ENCODE assay signal across 8 mouse cellular contexts in genomic region chr2:85047081-85047480, GRCm38 (mm10). TPM values are rescaled to one million over a fixed set of nuclear protein-coding genes. Genes with fewer than 3 reads are reported as not detected.
A peak's percentile ranks its signal among the peaks of the same experiment; 100 is the strongest.
DNase-seq lines count a peak whose midpoint lies in the region; TF ChIP-seq lines count a peak whose summit lies in the region.

No protein-coding gene starts in this region.

- no peak overlapping the region for H3K4me3 ChIP-seq in C2C12 (ENCODE audit: insufficient read depth, poor library complexity, severe bottlenecking)
- peak overlapping the region; percentile 84 for H3K4me3 ChIP-seq in hindbrain, embryonic 10.5 days
- peak overlapping the region; percentile 34 for H3K4me3 ChIP-seq in lung, adult 2 months (replicated peaks; ENCODE audit: extremely low read depth, low read depth, low read length)

- TF ChIP-seq POLR2A in lung, adult 2 months (IDR thresholded peaks at IDR 0.05; ENCODE audit: borderline replicate concordance, extremely low read depth, low read depth, low read length): no peak

- peaks cover 19% of the 10 kb centered on the region for H3K79me3 ChIP-seq in C2C12 (ENCODE audit: low read depth)

- peak overlapping the region; percentile 93 for H3K27ac ChIP-seq in hindbrain, embryonic 10.5 days

- TF ChIP-seq CTCF in C2C12 (IDR thresholded peaks at IDR 0.05; ENCODE audit: control insufficient read depth, insufficient read depth, insufficient read length): no peak
- TF ChIP-seq CTCF in lung, adult 2 months (IDR thresholded peaks at IDR 0.05; ENCODE audit: insufficient read depth, low read length): no peak

- H3K79me2 ChIP-seq in C2C12 (ENCODE audit: control insufficient read depth, insufficient read depth): peaks cover 25% of the 10 kb centered on the region

- H3K4me1 ChIP-seq in hindbrain, embryonic 10.5 days (replicated peaks): peaks cover 50% of the 10 kb centered on the region
- H3K4me1 ChIP-seq in lung, adult 2 months (ENCODE audit: control insufficient read depth, insufficient read depth, low read length): peaks cover 11% of the 10 kb centered on the region

- 66% methylated on average over 10 of the region's 10 CpGs for WGBS in hindbrain, embryonic 10.5 days
- 42% methylated on average over 10 of the region's 10 CpGs for WGBS in lung, adult 2 months

- no peaks in the 10 kb centered on the region for H3K9me3 ChIP-seq in hindbrain, embryonic 10.5 days

- H3ac ChIP-seq in C2C12 (ENCODE audit: control insufficient read depth, insufficient read length, low read depth): peak overlapping the region; percentile 16

- peaks cover 57% of the 10 kb centered on the region for H3K36me3 ChIP-seq in C2C12 (ENCODE audit: control insufficient read depth, insufficient read depth)
- H3K36me3 ChIP-seq in hindbrain, embryonic 10.5 days: peaks cover 66% of the 10 kb centered on the region

- no peaks in the 10 kb centered on the region for H3K27me3 ChIP-seq in C2C12 (ENCODE audit: control insufficient read depth, insufficient read depth, insufficient read length)
- no peaks in the 10 kb centered on the region for H3K27me3 ChIP-seq in hindbrain, embryonic 10.5 days (ENCODE audit: insufficient read depth, poor library complexity, severe bottlenecking)

- DNase-seq in adrenal gland, postnatal 14 days: peak; percentile 44
- no peak for DNase-seq in adrenal gland, postnatal 25 days
- no peak for DNase-seq in hindbrain, embryonic 10.5 days (ENCODE audit: low spot score)
- DNase-seq in lung, adult 2 months: no peak
- no peak for DNase-seq in urinary bladder, postnatal 4 days (ENCODE audit: low spot score in 2 of 2)
- no peak for DNase-seq in embryo, embryonic 11 days
- DNase-seq in ovary, postnatal 10 days (ENCODE audit: low spot score): no peak

TF ChIP-seq in C2C12, 6 proteins besides CTCF, POLR2A, EP300 and RAD21:
- no peak for TF ChIP-seq USF1 (IDR thresholded peaks at IDR 0.05; ENCODE audit: low read depth)
- TF ChIP-seq MYOG (IDR thresholded peaks at IDR 0.05; ENCODE audit: control insufficient read depth, extremely low read depth, insufficient read length): no peak
- TF ChIP-seq MYOD1 (IDR thresholded peaks at IDR 0.05; ENCODE audit: control insufficient read depth, insufficient read length, low read depth): no peak
- no peak for TF ChIP-seq FOSL1 (IDR thresholded peaks at IDR 0.05; ENCODE audit: insufficient read depth, low read length, poor library complexity, severe bottlenecking)
- TF ChIP-seq MAX (IDR thresholded peaks at IDR 0.05): no peak
- TF ChIP-seq CEBPB (IDR thresholded peaks at IDR 0.05; ENCODE audit: low read depth): no peak

RNA-seq across cellular contexts. Expression of gene Tnks1bp1, which starts 0.7 kb away (rescaled TPM):
- total RNA-seq in adrenal gland, postnatal 14 days (2021): 111 and 120 TPM in 2 replicates
- total RNA-seq in adrenal gland, postnatal 25 days (2021): 80.1 and 137 TPM in 2 replicates
- 58.6 TPM for polyA plus RNA-seq in C2C12 (2012; fragmentation: generic; extraction: Trizol)
- 29.3 and 31.2 TPM in 2 replicates for polyA plus RNA-seq in hindbrain, embryonic 10.5 days (2016; fragmentation: Nextera tagmentation; extraction: Ambion mirVana)
- polyA plus RNA-seq in lung, adult 2 months (2012; rRNA removed): 208 and 218 TPM in 2 replicates

RNA-seq across cellular contexts. Expression of gene P2rx3, which starts 9.8 kb away (rescaled TPM):
- 0.59 and 0.60 TPM in 2 replicates for total RNA-seq in adrenal gland, postnatal 14 days (2021)
- total RNA-seq in adrenal gland, postnatal 25 days (2021): 0.76 and 2.2 TPM in 2 replicates
- polyA plus RNA-seq in C2C12 (2012; fragmentation: generic; extraction: Trizol): 0.30 TPM
- 18.0 and 20.5 TPM in 2 replicates for polyA plus RNA-seq in hindbrain, embryonic 10.5 days (2016; fragmentation: Nextera tagmentation; extraction: Ambion mirVana)
- 0.20 and 0.27 TPM in 2 replicates for polyA plus RNA-seq in lung, adult 2 months (2012; rRNA removed)

RNA-seq across cellular contexts. Expression of gene Ssrp1, which starts 10.0 kb away (rescaled TPM):
- 115 and 123 TPM in 2 replicates for total RNA-seq in adrenal gland, postnatal 14 days (2021)
- total RNA-seq in adrenal gland, postnatal 25 days (2021): 132 and 136 TPM in 2 replicates
- polyA plus RNA-seq in C2C12 (2012; fragmentation: generic; extraction: Trizol): 195 TPM
- polyA plus RNA-seq in hindbrain, embryonic 10.5 days (2016; fragmentation: Nextera tagmentation; extraction: Ambion mirVana): 310 and 387 TPM in 2 replicates
- polyA plus RNA-seq in lung, adult 2 months (2012; rRNA removed): 72.9 and 97.8 TPM in 2 replicates

RNA-seq across cellular contexts. Expression of gene Prg3, which starts 59.1 kb away (rescaled TPM):
- not detected in 2 replicates for total RNA-seq in adrenal gland, postnatal 14 days (2021)
- not detected in 2 replicates for total RNA-seq in adrenal gland, postnatal 25 days (2021)
- not detected for polyA plus RNA-seq in C2C12 (2012; fragmentation: generic; extraction: Trizol)
- not detected in 2 replicates for polyA plus RNA-seq in hindbrain, embryonic 10.5 days (2016; fragmentation: Nextera tagmentation; extraction: Ambion mirVana)
- not detected in 2 replicates for polyA plus RNA-seq in lung, adult 2 months (2012; rRNA removed)

Comparison
In these comparisons a context has a peak if more than half of its experiments do, and no peak if none do; other contexts are left out.
1. RNA of gene P2rx3, which starts 9.8 kb away (polyA plus RNA-seq): 18.0 to 20.5 TPM in hindbrain, embryonic 10.5 days; 0.30 TPM in C2C12 (single experiment) and 0.20 to 0.27 TPM in lung, adult 2 months; every median in the first group is over 10 times any median in the second.